Mouse (Mus musculus): ENCODE data around the gene Ctsd.

DNA sequence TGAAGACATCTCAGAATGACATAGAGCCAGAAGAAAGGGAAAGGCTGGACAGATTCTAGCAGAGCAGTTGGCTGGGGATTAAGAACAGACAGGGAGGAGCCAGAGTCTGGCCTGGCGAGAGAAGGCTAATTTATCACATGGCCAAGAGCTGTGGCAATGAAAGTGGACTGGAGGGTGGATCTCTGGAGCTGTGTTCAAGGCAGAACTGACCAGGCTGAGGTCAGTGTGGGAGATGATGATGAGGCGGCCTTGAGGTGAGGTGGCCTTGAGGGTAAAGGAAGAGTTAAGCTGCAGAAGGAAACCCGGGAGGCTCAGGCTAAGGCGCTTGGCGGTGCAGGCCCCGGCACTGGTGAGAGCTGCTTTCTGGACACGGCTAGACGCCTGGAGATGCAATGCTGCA lies 28.7 kb downstream of the Ctsd start:
- no peak for TF ChIP-seq GATA1 (IDR thresholded peaks at IDR 0.05; ENCODE audit: borderline replicate concordance, low read length)
- TF ChIP-seq CTCF (IDR thresholded peaks at IDR 0.05; ENCODE audit: low read depth, low read length): no peak
